Comparison of ENCODE assay signal across 26 mouse cellular contexts in the genomic region with DNA sequence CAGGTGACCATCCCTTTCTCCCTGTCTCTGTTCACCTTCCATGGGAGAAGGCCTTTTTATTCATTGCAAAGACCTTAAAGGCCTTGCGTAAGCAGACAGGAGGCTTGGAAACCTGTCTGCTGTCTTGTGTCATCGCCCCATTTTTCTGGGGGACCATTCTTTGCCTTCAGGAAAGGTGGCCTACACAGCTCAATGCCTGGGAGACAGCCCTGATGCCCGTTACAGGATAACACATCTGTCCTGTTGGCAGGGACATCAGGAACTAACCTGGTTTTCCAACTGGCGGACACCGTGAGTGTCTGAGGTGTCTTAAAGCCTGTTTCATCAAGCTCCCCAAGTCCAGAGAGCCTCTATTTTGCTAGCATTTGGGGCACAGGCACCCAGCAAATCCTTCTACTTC. TPM values are rescaled to one million over a fixed set of nuclear protein-coding genes. Genes with fewer than 3 reads are reported as not detected.
"Had no signal": no experiment of that assay in that cellular context is flagged by ENCODE, and none has a peak within 500 bp of the region (broad histone marks: within the 10 kb centered on the region; RNA-seq: fewer than 3 reads in every experiment).

No protein-coding gene starts in this region.

- H3K27ac ChIP-seq: embryonic facial prominence, embryonic 10.5 days; embryonic facial prominence, embryonic 12.5 days; embryonic facial prominence, embryonic 13.5 days; embryonic facial prominence, embryonic 15.5 days; forebrain, embryonic 10.5 days; forebrain, embryonic 12.5 days; forebrain, embryonic 13.5 days; forebrain, embryonic 15.5 days; gastrocnemius, adult 2 months; heart, adult 2 months had no signal

- H3K36me3 ChIP-seq: embryonic facial prominence, embryonic 10.5 days; embryonic facial prominence, embryonic 12.5 days; embryonic facial prominence, embryonic 13.5 days; embryonic facial prominence, embryonic 15.5 days; forebrain, embryonic 10.5 days; forebrain, embryonic 12.5 days; forebrain, embryonic 15.5 days had no signal

- H3K9me3 ChIP-seq: embryonic facial prominence, embryonic 10.5 days; embryonic facial prominence, embryonic 12.5 days; embryonic facial prominence, embryonic 13.5 days; embryonic facial prominence, embryonic 15.5 days; forebrain, embryonic 10.5 days; forebrain, embryonic 12.5 days; forebrain, embryonic 13.5 days; forebrain, embryonic 15.5 days had no signal

- H3K4me3 ChIP-seq: embryonic facial prominence, embryonic 10.5 days; embryonic facial prominence, embryonic 12.5 days; embryonic facial prominence, embryonic 13.5 days; embryonic facial prominence, embryonic 15.5 days; erythroblast, embryonic 14.5 days; forebrain, embryonic 10.5 days; forebrain, embryonic 12.5 days; forebrain, embryonic 13.5 days; forebrain, embryonic 15.5 days; gastrocnemius, adult 2 months; heart, adult 2 months had no signal

- DNase-seq: cerebellum, adult 8-10 months; cerebellum, adult 9-10 months; cerebellum, postnatal 36 days; gastrocnemius, adult 2 months; gastrocnemius, postnatal 10 days; gastrocnemius, postnatal 25 days; gastrocnemius, postnatal 36 days; heart, adult 18-20 months; heart, adult 2 months had no signal

RNA-seq across cellular contexts. Expression of gene Zfp648, which starts 2.4 kb away (rescaled TPM):
- total RNA-seq: common myeloid progenitor, adult 5-6 weeks; gastrocnemius, adult 18-20 months; gastrocnemius, adult 2 months; gastrocnemius, adult 8-10 months; gastrocnemius, postnatal 10 days; gastrocnemius, postnatal 25 days; gastrocnemius, postnatal 36 days; gastrocnemius, postnatal 4 days; granulocyte monocyte progenitor cell, adult 5-6 weeks; heart, adult 18-20 months; heart, adult 2 months; heart, adult 8-10 months had no signal
- polyA plus RNA-seq: cerebellum, adult 2 months; erythroblast, embryonic 14.5 days; forebrain, embryonic 11.5 days; forebrain, embryonic 12.5 days; forebrain, embryonic 13.5 days; heart, adult 2 months had no signal
